Mouse (Mus musculus) megakaryocyte, embryonic 14.5 days (primary cell): Measurements from ENCODE around the gene Dnm3.

Experiments used
- FLI1 ChIP-seq: IDR thresholded peaks from 2 replicates; pipeline ENCODE4 v1.6.1; 2012; ENCODE audit warnings: low read length, inconsistent platforms, mixed read lengths
- GATA1 ChIP-seq: IDR thresholded peaks from 3 replicates; pipeline ENCODE4 v1.6.1; 2012; ENCODE audit warnings: mixed read lengths, low read length, inconsistent platforms, borderline replicate concordance

GRCm38 (mm10) chr1:162238646-162239045 is 239.2 kb downstream of the Dnm3 start:
- TF ChIP-seq GATA1 (no peak), FLI1 (no peak)
